Mouse (Mus musculus): Measurements from ENCODE around the gene Zcchc14. TPM values are rescaled to one million over a fixed set of nuclear protein-coding genes. Genes with fewer than 3 reads are reported as not detected.
A peak's percentile ranks its signal among the peaks of the same experiment; 100 is the strongest.

Zcchc14 gene
- polyA plus RNA-seq, 1 experiment from 2014 or later: 7.9 TPM

DNA sequence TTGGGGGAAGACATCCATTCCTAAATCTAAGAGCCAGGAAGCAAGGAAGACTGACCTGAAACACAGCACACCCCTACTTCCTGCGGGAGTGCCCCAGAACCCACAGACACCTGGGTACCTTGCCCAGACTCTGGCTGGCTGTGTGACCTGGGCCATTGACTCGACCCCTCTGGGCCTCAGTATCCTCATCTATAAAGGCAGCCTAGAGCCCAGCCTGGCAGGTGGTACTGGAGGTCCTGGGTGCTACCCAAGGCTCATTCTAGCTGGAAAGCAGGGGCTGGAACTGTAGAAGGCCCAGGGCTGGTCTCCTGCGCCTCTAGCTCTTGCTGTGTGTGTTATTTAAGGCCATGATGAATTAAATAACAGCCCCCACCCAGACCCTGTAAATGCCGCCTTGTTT, 1.4 kb upstream of the Zcchc14 start:
- H3K27me3 ChIP-seq (ENCODE audit: control insufficient read depth, insufficient read depth, low read length): no peaks in the 10 kb centered on the region
- WGBS: 84% methylated on average over 4 of the region's 4 CpGs
- H3K27ac ChIP-seq (ENCODE audit: low read length): no peak overlapping the region
- ATAC-seq (replicated peaks; ENCODE audit: extremely low read depth, insufficient read depth, low FRiP score): no peak
- H3K36me3 ChIP-seq (ENCODE audit: control insufficient read depth, insufficient read depth): no peaks in the 10 kb centered on the region; the same call in 1 of the 2 replicates
- peaks cover 26% of the 10 kb centered on the region for H3K4me1 ChIP-seq (ENCODE audit: control insufficient read depth, insufficient read depth, low read length)
- H3K4me2 ChIP-seq (ENCODE audit: low read depth, low read length): peak overlapping the region; percentile 98
- peak overlapping the region; percentile 82 for H3K9ac ChIP-seq (ENCODE audit: low read length)
- H3K4me3 ChIP-seq (ENCODE audit: low read length): peak overlapping the region; percentile 81
- no peaks in the 10 kb centered on the region for H3K9me3 ChIP-seq (replicated peaks; ENCODE audit: control insufficient read depth, low read length)

DNA sequence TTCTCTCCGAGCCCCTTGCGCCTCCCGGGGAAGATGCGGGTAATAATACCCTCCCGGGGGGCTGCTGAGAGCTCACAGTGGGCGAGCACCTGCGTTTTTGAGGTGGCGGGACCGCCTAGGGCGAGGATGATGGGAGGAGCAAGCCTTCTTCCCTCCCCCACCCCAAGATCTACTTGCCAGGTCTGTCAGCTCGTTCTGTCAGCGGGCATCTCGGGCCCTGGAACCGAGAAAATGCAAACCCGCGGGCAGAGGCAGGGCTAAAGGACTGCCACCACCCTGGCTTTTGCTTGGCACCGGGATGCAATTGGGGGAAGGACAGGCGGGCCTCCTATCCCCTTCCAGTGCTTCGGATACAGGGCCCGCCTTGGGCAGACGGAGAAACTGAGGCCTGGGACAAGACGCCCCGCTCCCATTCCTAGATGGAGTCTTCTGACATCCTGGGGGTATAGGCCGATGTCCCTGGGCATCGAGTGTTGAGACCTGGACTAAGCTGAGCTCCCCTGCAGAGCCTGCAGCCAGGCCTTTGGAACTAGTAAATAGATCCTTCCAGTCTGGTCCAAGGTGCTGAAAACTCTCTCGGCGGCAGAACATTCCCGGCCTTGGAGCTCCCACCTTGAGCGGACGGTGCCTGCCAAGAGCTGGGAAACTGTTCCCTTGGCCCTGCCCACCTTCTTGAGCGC, 779 bp upstream of the Zcchc14 start:
- 1% methylated on average over 31 of the region's 31 CpGs for WGBS
- peaks cover 32% of the 10 kb centered on the region for H3K4me1 ChIP-seq (ENCODE audit: control insufficient read depth, insufficient read depth, low read length)
- peak overlapping the region; percentile 82 for H3K9ac ChIP-seq (ENCODE audit: low read length)

DNA sequence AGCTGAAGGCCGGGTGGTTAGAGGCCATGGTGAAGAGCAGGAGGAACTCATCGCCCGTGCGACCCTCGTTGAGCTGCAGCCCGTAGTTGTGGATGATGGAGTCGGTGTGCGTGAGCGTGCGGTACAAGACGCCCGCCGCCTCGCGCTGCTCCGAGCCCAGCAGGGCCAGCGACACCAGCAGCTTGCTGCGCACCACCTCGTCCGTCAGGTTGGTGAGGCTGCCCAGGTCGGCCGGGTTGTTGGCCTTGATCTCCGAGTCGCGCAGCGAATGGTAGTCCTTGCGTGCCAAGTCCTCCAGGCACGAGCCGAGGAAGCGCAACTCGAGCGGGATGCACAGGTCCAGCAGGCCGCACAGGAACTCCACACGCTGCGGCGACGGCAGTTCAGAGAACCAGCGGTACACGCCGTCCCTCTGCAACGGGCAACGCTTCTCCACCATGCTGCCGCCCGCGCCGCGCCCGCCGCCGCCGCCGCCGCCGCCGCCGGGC, 783 bp downstream of the Zcchc14 start:
- Histone ChIP-seq H3K36me3 (ENCODE audit: control insufficient read depth, insufficient read depth) (no peaks in the 10 kb centered on the region; the same call in 1 of the 2 replicates), H3K27ac (ENCODE audit: low read length) (peak overlapping the region; percentile 61; the same call in 1 of the 2 replicates), H3K27me3 (ENCODE audit: control insufficient read depth, insufficient read depth, low read length) (no peaks in the 10 kb centered on the region), H3K4me2 (ENCODE audit: low read depth, low read length) (peak overlapping the region; percentile 94), H3K9me3 (replicated peaks; ENCODE audit: control insufficient read depth, low read length) (no peaks in the 10 kb centered on the region), H3K4me1 (ENCODE audit: control insufficient read depth, insufficient read depth, low read length) (peaks cover 41% of the 10 kb centered on the region), H3K9ac (ENCODE audit: low read length) (peak overlapping the region; percentile 83), H3K4me3 (ENCODE audit: low read length) (peak overlapping the region; percentile 83)
- WGBS: under 1% methylated on average over 56 of the region's 56 CpGs
- ATAC-seq (replicated peaks; ENCODE audit: extremely low read depth, insufficient read depth, low FRiP score): no peak

More for the DNA sequence above, 779 bp upstream of the Zcchc14 start:
- Histone ChIP-seq H3K4me3 (ENCODE audit: low read length) (peak overlapping the region; percentile 81), H3K27me3 (ENCODE audit: control insufficient read depth, insufficient read depth, low read length) (no peaks in the 10 kb centered on the region), H3K36me3 (ENCODE audit: control insufficient read depth, insufficient read depth) (no peaks in the 10 kb centered on the region; the same call in 1 of the 2 replicates), H3K9me3 (replicated peaks; ENCODE audit: control insufficient read depth, low read length) (no peaks in the 10 kb centered on the region), H3K27ac (ENCODE audit: low read length) (peak overlapping the region; percentile 90), H3K4me2 (ENCODE audit: low read depth, low read length) (peak overlapping the region; percentile 98)
- ATAC-seq (replicated peaks; ENCODE audit: extremely low read depth, insufficient read depth, low FRiP score): peak; percentile 23

DNA sequence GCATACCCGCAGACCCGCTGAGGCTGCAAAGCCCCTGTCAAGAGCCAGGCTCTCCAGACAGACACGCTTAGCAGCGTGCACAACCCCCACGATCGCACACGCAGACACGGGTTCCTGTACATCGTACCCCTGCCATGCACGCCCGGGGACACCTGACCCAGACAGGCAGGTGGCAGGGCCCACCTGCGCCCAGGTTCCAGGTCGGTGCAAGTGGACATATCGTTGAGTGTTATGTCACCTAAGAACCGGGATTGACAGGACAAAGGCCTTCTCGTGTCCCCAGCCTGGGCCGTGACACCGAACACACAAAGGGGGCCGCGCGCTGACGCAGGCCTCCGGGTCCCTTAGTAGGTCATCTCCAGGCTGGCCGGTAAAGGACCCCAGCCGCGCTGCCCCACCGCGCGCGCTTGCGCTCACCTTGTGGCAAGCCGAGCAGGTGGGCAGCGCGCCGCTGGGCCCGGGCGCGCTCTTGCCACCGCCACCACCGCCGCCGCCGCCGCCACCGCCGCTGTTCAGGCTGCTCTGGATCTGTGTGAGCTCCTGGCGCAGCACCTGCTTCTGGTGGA, 1.3 kb downstream of the Zcchc14 start:
- peak overlapping the region; percentile 61; the same call in 1 of the 2 replicates for H3K27ac ChIP-seq (ENCODE audit: low read length)

DNA sequence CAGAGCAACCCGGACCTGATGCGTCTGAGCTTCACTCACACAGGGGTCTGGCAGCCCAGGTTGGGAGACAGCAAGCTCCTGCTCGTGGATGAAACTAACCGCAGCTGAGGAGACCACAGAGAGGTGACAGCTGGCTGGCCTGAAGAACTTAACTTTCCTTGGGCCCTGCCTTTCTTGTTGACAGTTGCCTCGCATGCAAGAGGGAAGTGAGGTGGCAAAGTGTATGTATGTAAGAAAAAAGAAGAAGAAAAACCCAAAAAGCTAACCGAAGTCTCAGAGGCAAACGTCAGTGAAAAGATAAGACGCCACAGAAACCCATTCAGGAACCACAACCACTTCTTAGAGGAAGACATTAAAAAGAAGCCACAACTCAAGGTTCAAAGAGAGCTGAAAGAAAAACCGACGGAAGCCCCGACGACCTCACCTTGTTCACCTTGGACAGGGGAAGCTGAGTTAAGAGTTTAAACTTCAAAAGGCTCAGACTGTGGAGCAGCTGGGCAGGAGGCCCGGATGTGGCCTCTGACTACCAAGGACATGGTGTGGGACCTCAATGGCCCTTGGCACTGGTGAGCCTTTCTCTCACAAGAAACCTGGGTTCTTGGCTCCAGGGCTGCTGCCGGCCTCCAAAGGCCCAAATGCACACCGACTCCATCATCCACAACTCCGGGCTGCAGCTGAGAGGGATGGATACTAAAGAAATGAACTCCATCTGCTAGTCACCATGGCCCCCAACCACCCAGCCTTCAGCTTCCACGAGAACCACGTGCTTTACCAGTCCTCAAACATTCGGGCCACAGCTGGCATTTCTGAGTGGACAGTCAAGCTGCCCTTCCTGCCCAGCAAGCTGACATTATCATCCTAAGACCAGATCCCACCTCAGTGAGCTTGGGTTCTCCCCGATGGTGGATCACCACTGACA, 2.1 kb downstream of the Zcchc14 start:
- Histone ChIP-seq H3K9me3 (replicated peaks; ENCODE audit: control insufficient read depth, low read length) (no peaks in the 10 kb centered on the region), H3K9ac (ENCODE audit: low read length) (peak overlapping the region; percentile 83), H3K4me3 (ENCODE audit: low read length) (peak overlapping the region; percentile 83), H3K36me3 (ENCODE audit: control insufficient read depth, insufficient read depth) (no peaks in the 10 kb centered on the region; the same call in 1 of the 2 replicates), H3K27ac (ENCODE audit: low read length) (no peak overlapping the region), H3K4me2 (ENCODE audit: low read depth, low read length) (peak overlapping the region; percentile 94), H3K27me3 (ENCODE audit: control insufficient read depth, insufficient read depth, low read length) (no peaks in the 10 kb centered on the region), H3K4me1 (ENCODE audit: control insufficient read depth, insufficient read depth, low read length) (peaks cover 43% of the 10 kb centered on the region)
- 54% methylated on average over 20 of the region's 20 CpGs for WGBS
- no peak for ATAC-seq (replicated peaks; ENCODE audit: extremely low read depth, insufficient read depth, low FRiP score)

More for the DNA sequence above, 1.3 kb downstream of the Zcchc14 start:
- 13% methylated on average over 47 of the region's 47 CpGs for WGBS
- Histone ChIP-seq H3K27me3 (ENCODE audit: control insufficient read depth, insufficient read depth, low read length) (no peaks in the 10 kb centered on the region), H3K4me2 (ENCODE audit: low read depth, low read length) (peak overlapping the region; percentile 94), H3K9me3 (replicated peaks; ENCODE audit: control insufficient read depth, low read length) (no peaks in the 10 kb centered on the region), H3K36me3 (ENCODE audit: control insufficient read depth, insufficient read depth) (no peaks in the 10 kb centered on the region; the same call in 1 of the 2 replicates), H3K4me3 (ENCODE audit: low read length) (peak overlapping the region; percentile 83), H3K9ac (ENCODE audit: low read length) (peak overlapping the region; percentile 83), H3K4me1 (ENCODE audit: control insufficient read depth, insufficient read depth, low read length) (peaks cover 43% of the 10 kb centered on the region)
- no peak for ATAC-seq (replicated peaks; ENCODE audit: extremely low read depth, insufficient read depth, low FRiP score)

DNA sequence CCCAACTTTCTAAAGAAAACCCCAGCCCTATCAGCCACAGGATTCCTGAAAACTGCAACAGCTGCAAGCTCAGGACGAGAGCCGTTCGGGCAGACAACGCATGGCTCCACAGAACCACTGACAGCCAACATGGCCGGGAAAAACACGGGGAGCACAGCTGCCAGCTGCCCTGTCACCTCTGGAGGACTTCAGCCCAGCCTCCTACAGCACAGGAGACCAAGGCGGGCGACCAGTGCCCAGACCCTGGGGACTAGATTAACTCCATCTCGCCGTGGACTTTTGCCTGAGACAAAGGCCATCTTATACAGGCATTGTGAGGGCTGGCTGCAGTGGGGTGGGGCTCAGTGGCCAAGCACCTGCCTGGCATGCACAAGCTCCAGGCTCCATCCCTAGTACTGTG, 2.8 kb downstream of the Zcchc14 start:
- Histone ChIP-seq H3K27ac (ENCODE audit: low read length) (no peak overlapping the region), H3K9ac (ENCODE audit: low read length) (peak overlapping the region; percentile 54), H3K4me3 (ENCODE audit: low read length) (peak overlapping the region; percentile 83), H3K4me1 (ENCODE audit: control insufficient read depth, insufficient read depth, low read length) (peaks cover 43% of the 10 kb centered on the region), H3K4me2 (ENCODE audit: low read depth, low read length) (peak overlapping the region; percentile 94), H3K27me3 (ENCODE audit: control insufficient read depth, insufficient read depth, low read length) (no peaks in the 10 kb centered on the region), H3K9me3 (replicated peaks; ENCODE audit: control insufficient read depth, low read length) (no peaks in the 10 kb centered on the region), H3K36me3 (ENCODE audit: control insufficient read depth, insufficient read depth) (no peaks in the 10 kb centered on the region; the same call in 1 of the 2 replicates)
- no peak for ATAC-seq (replicated peaks; ENCODE audit: extremely low read depth, insufficient read depth, low FRiP score)
- 56% methylated on average over 10 of the region's 10 CpGs for WGBS

DNA sequence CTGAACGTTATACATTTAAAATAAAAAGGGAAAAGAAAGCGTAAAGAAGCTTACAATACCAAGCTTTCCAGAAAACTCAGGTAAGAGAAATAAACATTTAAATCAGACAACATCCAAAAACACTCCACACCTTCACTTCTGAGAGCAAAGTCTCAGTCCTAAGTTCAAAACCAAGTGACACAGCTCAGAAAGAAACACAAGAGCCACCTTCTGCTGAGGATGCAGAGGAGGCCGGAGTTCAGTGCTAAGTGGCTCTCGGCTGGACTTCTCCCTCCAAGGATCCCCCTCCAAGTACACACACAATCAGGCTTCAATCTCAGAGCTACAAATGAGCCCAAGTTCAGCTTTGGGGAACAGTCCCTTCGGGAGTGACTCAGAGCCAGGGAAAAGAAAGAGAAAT, 3.3 kb downstream of the Zcchc14 start:
- no peaks in the 10 kb centered on the region for H3K9me3 ChIP-seq (replicated peaks; ENCODE audit: control insufficient read depth, low read length)
- no peaks in the 10 kb centered on the region; the same call in 1 of the 2 replicates for H3K36me3 ChIP-seq (ENCODE audit: control insufficient read depth, insufficient read depth)
- H3K4me3 ChIP-seq (ENCODE audit: low read length): peak overlapping the region; percentile 83
- ATAC-seq (replicated peaks; ENCODE audit: extremely low read depth, insufficient read depth, low FRiP score): no peak
- H3K9ac ChIP-seq (ENCODE audit: low read length): peak overlapping the region; percentile 54; the same call in 1 of the 2 replicates
- whole genome bisulfite sequencing: 77% methylated on average over 5 of the region's 5 CpGs
- peak overlapping the region; percentile 94 for H3K4me2 ChIP-seq (ENCODE audit: low read depth, low read length)
- peaks cover 46% of the 10 kb centered on the region for H3K4me1 ChIP-seq (ENCODE audit: control insufficient read depth, insufficient read depth, low read length)
- H3K27ac ChIP-seq (ENCODE audit: low read length): no peak overlapping the region
- no peaks in the 10 kb centered on the region for H3K27me3 ChIP-seq (ENCODE audit: control insufficient read depth, insufficient read depth, low read length)

DNA sequence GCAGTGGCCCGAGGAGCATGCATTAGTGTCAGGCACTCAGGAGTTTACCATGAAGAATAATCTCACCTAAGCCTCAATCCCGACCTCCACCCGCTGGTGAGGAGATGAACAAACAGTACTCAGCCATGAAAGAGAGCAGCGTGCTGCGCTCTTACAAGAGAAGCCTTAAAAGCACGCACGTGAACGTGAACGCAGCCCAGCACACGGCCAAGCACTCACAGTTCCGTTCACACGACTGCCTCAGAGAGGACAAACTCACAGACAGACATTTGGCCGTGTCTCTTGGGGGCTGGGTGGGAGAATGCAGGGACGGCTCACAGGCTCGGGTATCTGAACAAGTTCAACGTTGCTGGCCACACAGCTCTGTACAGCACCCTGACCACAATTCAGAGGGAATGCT, 4.2 kb downstream of the Zcchc14 start:
- Histone ChIP-seq H3K27ac (ENCODE audit: low read length) (no peak overlapping the region), H3K36me3 (ENCODE audit: control insufficient read depth, insufficient read depth) (no peaks in the 10 kb centered on the region; the same call in 1 of the 2 replicates), H3K4me2 (ENCODE audit: low read depth, low read length) (no peak overlapping the region; the same call in 1 of the 2 replicates), H3K4me3 (ENCODE audit: low read length) (no peak overlapping the region), H3K9me3 (replicated peaks; ENCODE audit: control insufficient read depth, low read length) (no peaks in the 10 kb centered on the region), H3K9ac (ENCODE audit: low read length) (no peak overlapping the region), H3K27me3 (ENCODE audit: control insufficient read depth, insufficient read depth, low read length) (no peaks in the 10 kb centered on the region), H3K4me1 (ENCODE audit: control insufficient read depth, insufficient read depth, low read length) (peaks cover 45% of the 10 kb centered on the region)
- no peak for ATAC-seq (replicated peaks; ENCODE audit: extremely low read depth, insufficient read depth, low FRiP score)
- 57% methylated on average over 16 of the region's 16 CpGs for WGBS

Data from heart, embryonic 16.5 days (tissue).